Mouse (Mus musculus): ENCODE measurements around the gene Gdpd5.

Gene Gdpd5

DNA sequence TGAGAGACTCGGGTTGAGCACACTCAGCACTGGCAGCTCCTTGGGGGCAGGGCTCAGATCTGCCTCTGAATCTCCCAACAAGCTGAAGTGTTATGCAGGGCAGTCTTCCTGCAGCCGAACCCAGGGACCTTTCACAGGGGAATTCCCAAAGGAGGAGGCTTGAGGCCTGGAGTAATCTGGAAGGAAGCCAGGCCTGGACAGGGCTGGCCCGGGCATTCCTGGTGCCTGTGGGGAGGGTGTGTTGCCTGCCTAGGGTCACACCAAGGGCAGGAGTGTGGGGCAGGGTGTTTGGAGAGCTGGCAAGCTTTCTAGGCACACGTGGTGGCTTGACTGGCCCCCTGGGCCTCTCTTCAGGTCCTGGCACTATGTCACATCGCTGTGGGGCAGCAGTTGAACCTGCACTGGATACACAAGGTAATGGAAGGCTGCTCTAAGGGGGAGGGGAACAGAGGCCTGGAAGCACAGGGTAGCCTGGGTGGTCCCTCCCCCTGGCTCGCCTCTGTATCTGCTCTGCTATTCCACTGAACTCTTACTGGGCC is 60.4 kb downstream of the Gdpd5 start:
- DNase-seq (ENCODE audit: low read depth, low spot score): no peak

DNA sequence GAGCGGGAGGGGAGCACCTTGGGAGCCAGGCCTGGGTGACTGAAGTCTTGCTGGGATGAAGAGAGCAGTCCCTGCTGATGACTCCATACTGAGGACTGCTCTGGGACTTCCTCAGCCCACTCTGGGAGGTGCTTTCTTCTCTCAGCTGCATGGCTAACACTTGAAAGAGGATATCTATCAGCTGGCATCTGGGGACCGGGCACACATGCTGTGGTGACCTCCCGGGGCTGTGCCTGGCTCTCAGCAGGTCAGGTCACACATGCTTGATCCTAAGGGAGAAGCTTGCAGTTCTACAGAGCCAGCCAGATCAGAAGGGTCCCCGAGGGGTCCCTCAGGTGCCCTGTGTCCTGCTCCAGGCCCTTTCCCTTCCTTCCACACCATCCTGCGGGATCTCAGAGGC is 62.0 kb downstream of the Gdpd5 start:
- DNase-seq (ENCODE audit: low read depth, low spot score): no peak

DNA sequence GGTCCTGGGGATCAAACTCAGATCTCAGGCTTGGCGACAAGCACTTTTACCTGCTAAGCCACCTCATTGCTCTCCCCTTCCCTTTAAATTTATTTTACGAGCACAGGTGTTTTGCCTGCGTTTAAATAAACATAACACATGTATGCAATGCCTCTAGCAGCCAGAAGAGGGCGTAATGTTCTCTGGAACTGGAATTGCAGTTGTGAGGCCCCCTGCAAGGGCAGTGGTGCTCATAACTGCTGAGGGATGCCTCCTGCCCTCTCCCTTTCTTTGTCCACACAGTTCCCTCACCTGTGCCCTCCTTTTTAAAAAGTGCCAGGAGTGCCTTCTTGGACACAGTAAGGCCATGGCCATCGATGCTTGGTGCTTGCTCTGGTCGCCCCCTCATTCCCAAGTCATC is 62.8 kb downstream of the Gdpd5 start:
- DNase-seq (ENCODE audit: low read depth, low spot score): no peak

DNA sequence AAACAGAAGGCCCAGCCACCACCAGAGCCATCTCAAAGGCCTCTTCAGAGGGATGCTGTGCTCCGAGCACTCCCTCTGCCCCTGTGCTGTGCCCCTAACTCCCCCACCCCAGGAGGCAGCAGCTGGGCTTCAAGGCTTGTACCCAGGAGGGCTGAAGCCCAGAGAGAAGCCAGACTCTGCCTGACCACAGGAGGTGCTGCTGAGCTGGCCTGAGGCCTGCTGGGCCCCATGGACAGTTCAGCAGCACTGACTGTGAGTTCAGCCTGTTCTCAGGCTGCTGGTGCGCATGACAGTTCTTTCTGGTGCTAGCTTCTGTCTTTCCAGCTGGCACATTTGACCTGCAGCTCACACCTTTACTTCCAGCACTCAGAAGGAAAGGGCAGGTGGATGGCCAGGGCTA is 64.6 kb downstream of the Gdpd5 start:
- DNase-seq (ENCODE audit: low read depth, low spot score): no peak

DNA sequence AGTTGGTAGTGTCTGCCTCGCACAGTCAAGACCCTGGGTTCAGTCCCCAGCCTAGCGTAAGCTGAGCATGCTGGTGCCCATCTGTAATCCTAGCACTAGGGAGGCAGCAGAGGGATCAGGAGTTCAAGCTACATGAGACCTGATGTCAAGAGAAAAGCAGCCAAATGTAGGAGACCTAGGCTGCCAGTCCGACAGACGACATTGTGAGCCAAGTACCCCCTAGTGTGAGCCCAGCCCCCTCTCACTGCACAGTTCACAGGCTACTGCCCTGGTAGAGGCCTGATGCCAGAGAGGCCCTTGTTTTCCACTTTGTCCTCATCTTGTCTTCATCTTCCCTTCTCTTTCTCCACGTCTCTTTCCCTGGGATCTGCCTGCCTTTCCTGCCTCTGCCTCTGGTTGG is 66.1 kb downstream of the Gdpd5 start:
- DNase-seq (ENCODE audit: low read depth, low spot score): no peak

DNA sequence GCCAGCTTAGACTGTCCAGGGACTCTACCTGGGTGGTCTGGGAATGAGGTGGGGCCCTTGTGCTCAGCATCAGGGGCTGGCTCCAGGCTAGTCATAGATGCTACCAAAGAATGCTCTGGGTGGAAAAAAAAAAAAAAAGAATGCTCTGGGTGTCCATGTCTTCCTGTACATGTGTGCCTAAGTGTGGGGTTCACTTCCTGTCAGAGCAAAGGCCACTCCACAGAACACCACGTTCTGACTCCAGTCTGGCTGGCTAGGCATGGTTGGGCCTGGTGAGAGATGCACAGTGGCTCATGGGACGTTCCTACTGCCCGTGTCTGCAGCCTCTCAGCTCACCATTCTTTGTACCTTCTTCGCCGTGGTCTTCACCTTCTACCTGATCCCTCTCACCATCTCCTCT is 67.4 kb downstream of the Gdpd5 start:
- DNase-seq (ENCODE audit: low read depth, low spot score): no peak

DNA sequence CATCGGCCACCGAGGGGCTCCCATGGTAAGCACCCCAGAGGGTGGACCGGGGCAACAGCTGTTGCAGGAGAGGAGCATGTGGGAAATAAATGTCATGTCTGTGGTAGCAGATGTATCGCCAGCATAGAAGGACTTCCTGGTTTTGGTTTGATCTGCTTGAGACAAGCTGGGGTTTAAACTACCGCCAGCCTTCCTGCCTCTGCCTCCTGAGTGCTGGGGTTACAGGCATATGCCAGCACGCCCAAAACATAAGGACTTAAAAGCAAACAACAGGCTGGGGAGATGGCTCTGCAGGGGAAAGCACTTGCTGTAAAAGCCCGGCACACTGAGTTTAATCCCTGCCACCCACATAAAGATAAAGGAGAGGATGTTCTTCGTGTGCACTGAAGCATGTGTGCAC is 67.8 kb downstream of the Gdpd5 start:
- DNase-seq (ENCODE audit: low read depth, low spot score): peak; percentile 60

DNA sequence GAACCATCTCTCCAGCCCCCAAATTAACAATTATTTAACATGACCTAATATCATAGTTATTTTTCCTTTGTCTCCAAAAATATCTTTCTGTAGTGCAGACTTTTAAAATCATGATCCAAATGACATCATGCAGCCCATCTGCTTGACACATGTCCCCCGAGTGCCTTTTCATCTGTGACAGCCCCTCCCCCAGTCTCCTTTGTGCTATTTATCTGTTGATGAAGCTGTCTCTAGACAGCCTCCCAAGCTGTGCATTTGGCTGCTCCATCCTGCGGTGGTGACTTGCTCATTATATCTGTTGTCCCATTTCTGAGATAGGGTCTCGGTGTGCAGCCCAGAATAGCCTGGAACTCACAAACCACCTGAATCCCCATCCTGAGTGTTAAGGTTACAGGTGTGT is 68.5 kb downstream of the Gdpd5 start:
- no peak for DNase-seq (ENCODE audit: low read depth, low spot score)

DNA sequence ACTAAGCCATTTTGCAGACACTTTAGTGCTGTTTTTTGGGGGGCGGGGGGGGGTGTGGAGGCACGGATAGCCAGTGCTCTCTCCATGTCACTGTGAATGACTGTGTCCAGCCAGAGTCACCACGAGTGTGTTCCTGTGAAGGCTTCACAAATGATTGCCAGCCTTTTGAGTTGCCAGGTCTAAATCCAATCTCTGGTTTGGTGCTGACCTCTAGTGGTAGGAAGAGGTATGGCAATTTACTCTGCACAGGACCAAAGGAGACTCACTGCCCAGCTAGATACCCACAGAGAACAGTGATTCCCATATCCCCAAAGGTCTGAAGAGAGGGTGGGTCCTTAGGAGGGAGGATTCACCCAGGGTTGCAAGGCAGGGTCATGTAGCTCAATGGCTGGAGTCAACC is 69.5 kb downstream of the Gdpd5 start:
- peak; percentile 77 for DNase-seq (ENCODE audit: low read depth, low spot score)

DNA sequence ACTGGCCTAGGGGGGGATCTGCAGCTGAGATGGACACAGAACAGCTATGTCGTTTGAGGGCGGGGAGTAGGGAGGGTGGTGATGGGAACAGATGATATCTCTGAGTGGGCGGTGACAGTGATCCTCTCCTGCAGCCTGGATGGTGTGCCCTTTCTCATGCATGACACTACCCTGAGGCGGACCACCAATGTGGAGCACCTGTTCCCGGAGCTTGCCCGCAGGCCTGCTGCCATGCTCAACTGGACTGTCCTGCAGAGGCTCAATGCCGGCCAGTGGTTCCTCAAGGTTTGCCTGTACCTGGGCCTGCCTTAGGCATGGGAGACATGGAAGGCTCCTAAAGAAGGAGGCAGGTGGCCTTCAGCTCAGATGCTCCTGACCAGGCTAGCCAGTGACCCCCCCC is 71.6 kb downstream of the Gdpd5 start:
- no peak for DNase-seq (ENCODE audit: low read depth, low spot score)

DNA sequence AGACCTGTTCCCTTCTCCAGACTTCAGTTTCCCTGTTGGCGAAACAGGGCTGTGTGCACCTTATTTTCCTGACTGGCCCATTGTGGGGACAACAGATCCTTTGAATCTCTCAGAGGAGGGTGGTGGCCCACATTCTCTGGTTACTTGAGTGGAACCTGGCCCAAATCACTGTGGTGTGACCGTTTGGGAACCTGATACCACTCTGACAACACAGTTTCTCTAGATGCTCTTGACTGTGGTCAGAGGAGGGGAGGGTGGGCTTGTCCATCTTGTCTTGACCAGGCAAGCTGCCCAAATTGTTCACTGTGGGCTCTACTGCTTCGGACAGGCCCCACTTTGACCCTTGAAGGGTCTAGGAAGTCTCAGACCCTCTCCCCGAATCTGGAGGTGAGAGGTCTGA is 72.8 kb downstream of the Gdpd5 start:
- DNase-seq (ENCODE audit: low read depth, low spot score): no peak

DNA sequence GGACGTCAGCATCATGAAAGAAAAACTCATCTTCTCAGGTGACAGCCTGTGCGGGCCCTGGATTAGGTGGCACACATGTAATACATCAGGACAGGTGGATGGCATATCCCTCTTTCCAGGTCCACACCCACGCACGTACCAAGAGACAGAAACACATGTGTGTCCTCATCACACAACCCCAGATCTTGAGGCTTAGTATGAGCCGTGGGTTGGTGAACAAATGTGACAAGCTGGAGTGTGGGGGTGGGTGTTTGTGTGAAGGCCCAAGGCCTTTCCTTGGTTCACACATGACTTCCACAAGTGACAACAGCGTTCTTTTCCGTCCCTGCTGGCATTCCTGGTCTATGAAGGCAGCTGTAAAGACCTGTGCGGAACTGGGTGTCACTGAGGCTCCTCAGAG is 77.6 kb downstream of the Gdpd5 start:
- DNase-seq (ENCODE audit: low read depth, low spot score): no peak

DNA sequence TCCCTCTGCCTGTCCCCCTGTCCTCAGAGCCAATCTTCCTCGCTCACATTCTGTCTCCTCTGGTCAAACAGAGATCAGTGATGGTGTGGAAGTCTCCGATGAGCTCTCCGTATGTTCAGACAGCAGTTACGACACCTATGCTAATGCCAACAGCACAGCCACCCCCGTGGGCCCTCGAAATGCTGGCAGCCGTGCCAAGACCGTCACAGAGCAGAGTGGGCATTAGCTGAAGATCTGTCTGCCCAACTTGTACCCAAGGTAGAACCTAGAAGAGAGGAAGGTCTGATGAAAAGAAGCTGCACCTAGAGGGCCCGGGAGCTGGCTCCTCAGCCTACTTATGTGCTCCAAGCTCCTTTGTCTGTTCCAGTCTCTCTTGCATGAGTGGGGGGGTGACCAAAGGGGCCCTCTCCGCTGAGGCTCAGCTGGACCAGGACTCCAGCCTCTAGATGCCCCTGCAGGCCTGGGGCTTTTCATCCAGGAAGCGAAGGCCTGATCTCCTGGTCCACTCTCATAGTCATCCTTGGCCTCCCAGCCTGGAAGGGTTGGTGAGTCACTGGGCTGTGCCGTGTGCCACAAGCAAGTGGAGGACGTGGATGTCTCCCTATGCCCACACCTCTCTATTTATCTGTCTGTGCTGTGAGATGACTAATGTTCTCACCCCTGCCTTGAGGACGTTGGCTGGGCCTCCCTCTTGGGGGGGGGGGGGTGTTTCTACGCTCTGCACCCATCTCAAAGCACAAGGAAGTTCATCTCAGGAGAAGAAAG is 78.9 kb downstream of the Gdpd5 start:
- DNase-seq (ENCODE audit: low read depth, low spot score): no peak

DNA sequence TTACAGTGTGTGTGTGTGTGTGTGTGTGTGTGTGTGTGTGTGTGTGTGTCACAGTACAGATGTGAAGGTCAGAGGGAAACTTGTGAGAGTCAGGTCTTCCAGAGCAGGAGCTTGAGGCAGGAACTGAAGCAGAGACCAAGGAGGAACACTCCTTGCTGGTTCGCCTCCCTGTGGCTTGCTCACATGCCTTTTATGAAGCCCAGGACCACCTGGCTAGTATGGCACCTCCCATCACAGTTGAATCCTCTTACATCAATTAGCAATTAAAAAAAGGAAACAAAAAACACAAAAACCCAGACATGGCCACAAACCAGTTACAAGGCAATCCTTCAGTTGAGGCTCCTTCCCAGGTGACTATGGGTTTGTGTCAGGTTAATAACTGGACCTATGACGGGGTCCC is 81.9 kb downstream of the Gdpd5 start:
- no peak for DNase-seq (ENCODE audit: low read depth, low spot score)

DNA sequence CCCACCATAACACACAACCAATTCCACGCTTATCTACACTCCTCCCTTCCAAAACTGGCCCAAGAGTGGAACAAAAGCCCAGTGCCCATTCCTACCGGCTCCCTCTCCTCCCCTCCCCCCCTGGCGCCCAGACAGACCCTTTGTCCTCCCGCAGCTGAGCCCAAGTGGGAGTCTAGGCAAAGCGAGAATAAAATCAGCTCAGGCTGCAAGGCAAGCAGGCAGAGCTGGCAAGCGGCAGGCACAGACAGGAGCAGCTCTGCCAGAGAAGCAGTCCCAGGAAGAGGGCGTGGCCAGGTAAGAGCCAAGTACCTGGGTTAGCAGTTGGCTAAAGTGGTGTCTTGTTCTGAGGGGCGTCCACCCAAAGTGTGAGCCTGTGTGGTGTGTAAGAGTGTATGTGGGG is 84.6 kb downstream of the Gdpd5 start, which contains the start of gene Klhl35:
Gene Klhl35 (plus strand): TSS at position 194 of the 400 bp plus-strand sequence.
- DNase-seq (ENCODE audit: low read depth, low spot score): no peak

DNA sequence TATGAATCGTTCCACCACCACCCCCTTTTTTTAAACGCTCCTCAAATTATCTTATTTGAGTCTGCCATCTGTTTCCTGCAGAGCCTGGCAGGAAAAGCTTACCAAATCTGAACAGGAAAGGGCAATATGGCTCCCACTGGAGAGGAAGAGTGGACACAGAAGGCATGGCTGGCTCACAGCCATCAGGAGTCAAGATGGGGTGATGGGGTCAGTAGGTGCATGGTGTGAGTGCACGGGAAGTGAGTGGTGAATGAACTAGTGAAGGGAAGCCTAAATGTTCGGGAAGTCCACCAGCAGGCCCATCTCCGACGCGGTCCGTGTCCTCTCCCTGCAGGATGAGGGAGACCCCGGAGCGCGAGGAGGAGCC is 86.7 kb downstream of the Gdpd5 start:
- DNase-seq (ENCODE audit: low read depth, low spot score): no peak

DNA sequence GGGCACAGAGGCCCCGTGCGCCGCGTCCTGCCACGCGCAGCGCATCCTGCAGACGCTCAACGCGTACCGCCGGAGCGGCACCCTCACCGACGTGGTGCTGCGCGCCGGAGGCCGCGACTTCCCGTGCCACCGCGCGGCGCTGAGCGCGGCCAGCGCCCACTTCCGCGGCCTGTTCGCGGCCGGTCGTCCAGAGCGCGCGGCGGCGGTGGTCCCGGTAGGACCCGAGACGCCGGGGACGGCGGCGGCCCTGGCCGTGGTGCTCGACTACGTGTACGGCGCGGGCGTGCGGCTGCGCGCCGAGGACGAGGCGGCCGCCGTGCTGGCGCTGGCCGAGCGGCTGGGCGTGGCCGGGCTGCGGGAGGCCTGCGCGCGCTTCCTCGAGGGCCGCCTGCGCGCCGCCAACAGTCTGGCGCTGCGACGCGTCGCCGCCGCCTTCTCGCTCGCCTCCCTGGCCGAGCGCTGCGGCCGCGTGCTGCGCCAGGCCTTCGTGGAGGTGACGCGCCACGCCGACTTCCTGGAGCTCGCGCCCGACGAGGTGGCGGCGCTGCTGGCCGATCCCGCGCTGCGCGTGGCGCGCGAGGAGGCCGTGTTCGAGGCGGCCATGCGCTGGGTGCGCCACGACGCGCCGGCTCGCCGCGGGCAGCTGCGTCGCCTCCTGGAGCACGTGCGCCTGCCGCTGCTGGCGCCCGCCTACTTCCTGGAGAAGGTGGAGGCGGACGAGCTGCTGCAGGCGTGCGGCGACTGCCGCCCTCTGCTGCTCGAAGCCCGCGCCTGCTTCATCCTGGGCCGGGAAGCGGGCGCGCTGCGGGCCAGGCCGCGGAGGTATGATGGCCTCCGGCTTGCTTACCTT is 87.3 kb downstream of the Gdpd5 start:
- peak; percentile 92 for DNase-seq (ENCODE audit: low read depth, low spot score)

DNA sequence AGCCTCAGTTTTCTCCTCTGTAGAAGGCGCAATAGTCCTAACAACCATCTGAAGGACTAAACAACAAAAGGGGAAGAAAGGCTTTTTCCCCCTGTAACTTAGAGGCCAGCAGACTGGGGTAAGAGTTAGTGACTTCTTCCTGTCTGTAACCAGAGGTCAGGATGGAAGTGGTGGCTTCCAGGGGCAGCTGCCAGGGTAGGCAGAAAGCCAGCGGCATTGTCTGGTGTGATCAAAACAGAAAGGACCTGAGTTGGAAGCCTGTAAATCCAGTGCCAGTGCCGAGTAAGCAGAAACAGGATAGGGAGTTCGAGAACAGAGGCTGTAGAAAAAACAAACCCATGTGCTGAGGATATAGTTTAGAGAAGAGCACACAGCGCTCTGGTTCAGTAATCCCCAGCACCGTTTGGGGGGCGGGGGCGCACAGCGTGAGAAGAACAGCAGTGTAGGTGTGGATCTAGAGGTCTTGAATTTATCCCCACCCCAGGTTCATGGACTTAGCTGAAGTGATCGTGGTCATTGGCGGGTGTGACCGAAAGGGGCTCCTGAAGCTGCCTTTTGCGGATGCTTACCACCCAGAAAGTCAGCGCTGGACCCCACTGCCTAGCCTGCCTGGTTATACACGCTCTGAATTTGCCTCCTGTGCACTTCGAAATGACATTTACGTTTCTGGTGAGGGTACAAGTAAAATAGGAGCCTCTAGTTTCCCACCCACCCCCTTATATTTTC is 88.6 kb downstream of the Gdpd5 start:
- DNase-seq (ENCODE audit: low read depth, low spot score): no peak

DNA sequence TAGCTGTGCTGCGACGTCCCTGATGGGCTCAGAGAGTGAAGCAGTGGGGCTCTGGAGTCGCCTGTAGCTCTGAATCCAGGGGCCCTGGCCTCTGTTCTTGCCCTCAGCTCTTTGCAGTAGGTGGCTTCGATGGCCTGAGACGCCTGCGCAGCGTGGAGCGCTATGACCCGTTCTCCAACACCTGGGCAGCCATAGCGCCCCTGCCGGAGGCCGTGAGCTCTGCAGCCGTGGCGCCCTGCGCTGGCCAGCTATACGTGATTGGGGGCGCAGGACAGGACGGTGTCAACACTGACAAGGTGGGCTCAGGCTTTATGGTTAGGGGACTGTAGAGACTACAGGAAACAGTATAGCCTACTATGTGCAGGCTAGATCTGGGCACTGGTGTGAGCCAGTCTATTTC is 90.4 kb downstream of the Gdpd5 start:
- DNase-seq (ENCODE audit: low read depth, low spot score): no peak

DNA sequence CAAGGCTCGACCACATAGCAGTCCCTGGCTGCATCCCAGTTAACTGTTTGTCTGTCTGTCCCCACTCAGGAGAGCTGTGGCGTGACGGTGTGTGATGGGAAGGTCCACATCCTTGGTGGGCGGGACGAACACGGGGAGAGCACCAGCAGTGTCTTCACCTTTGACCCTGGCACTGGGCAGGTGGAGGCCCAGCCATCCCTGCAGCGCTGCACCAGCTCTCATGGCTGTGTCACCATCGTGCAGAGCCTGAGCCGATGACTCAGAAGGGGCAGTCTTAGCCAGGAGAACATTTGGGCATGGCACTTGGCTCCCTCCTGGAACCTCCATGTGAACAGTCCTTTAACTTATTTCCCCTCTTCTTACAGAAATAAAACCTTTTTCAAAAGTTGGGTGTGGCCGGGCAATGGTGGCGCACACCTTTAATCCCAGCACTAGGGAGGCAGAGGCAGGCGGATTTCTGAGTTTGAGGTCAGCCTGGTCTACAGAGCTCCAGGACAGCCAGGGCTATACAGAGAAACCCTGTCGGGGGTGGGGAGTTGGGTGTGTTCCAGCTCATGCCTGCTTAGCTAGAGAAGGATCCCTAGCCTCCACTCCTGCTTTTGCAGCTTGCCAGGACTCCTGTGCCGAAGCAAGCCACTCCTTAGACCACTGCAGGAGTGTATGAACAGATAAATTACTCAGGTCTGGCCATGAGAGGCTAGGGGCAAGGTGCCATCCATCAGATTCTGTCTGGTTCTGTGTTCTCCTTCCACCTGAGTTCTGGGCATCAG is 92.6 kb downstream of the Gdpd5 start:
- no peak for DNase-seq (ENCODE audit: low read depth, low spot score)

DNA sequence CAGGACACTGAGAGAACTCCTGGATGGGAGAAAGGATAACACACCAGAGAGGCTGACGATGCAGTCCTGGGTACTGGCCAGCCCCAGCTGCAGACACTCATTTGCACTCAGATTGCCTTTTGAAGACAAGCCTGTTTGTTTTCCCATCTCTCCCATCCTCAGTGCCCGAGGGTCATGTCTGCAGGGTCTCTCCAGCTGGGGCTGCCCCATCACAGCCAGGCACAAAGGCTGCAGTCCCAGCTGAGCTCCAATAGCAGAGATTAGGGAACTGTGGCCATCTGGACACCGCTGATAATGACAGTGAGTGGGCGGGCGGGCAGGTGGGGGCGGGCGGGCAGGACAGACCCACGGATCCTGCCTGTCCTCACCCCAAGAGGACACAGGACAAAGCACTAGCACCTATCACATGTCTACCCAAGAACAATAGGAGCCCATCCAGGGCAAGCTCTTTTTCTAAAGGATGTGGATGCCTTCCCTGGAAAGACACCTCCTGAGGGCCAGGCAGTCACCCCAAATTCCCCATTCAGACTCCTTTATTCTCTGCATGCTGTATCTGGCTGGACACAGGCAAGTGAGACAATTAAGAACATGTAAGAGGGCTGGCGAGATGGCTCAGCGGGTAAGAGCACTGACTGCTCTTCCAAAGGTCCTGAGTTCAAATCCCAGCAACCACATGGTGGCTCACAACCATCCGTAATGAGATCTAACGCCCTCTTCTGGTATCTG is 93.8 kb downstream of the Gdpd5 start:
- no peak for DNase-seq (ENCODE audit: low read depth, low spot score)

Measured in CD4-positive helper T cell, adult 2 months (primary cell).